Mouse (Mus musculus) C2C12 (cell line): ENCODE measurements around the gene Ksr2.

Experiments
- CEBPB ChIP-seq: IDR thresholded peaks from one replicate; pipeline ENCODE4 v1.6.1; 2011; ENCODE audit warnings: low read depth, mild to moderate bottlenecking, control low read depth, moderate library complexity
- CTCF ChIP-seq: IDR thresholded peaks from one replicate; pipeline ENCODE4 v1.5.1; 2011; ENCODE audit not compliant: control insufficient read depth, insufficient read depth, insufficient read length
- FOSL1 ChIP-seq: IDR thresholded peaks from one replicate; pipeline ENCODE4 v1.8.0; 2011; ENCODE audit warnings: mild to moderate bottlenecking, low read length; ENCODE audit not compliant: poor library complexity, insufficient read depth, severe bottlenecking
- MAX ChIP-seq: IDR thresholded peaks from one replicate; pipeline ENCODE4 v1.6.1; 2011; ENCODE audit warnings: mild to moderate bottlenecking, control low read depth
- MYOD1 ChIP-seq: IDR thresholded peaks from one replicate; pipeline ENCODE4 v1.6.1; 2011; ENCODE audit warnings: low read depth; ENCODE audit not compliant: control insufficient read depth, insufficient read length
- MYOG ChIP-seq: IDR thresholded peaks from one replicate; pipeline ENCODE4 v1.6.1; 2011; ENCODE audit not compliant: control insufficient read depth, insufficient read length; ENCODE audit errors: extremely low read depth
- USF1 ChIP-seq: IDR thresholded peaks from one replicate; pipeline ENCODE4 v1.6.1; 2011; ENCODE audit warnings: low read depth, mild to moderate bottlenecking, control low read depth, moderate library complexity

GRCm38 (mm10) chr5:117696366-117696765 lies 282.6 kb downstream of the Ksr2 start:
- TF ChIP-seq CEBPB (no peak), CTCF (no peak), USF1 (no peak), MAX (no peak), MYOG (no peak), MYOD1 (no peak), FOSL1 (no peak)
